Mouse (Mus musculus): Measurements from ENCODE around the gene Gm7138.
"Not testable (repeated sequence)": the region's sequence is repeated elsewhere in the genome, so short reads cannot be mapped to it uniquely, and the experiment has no call there.

Gene Gm7138

GRCm38 (mm10) chr10:77776844-77777243 lies at the start of gene Gm7138:
Gene Gm7138, minus strand, starts transcription at chr10:77776944.
- not testable (repeated sequence) for DNase-seq (ENCODE audit: low read depth)

GRCm38 (mm10) chr10:77819203-77819602 lies 42.5 kb upstream of the Gm7138 start:
- no peak for DNase-seq (ENCODE audit: low read depth)

DNA sequence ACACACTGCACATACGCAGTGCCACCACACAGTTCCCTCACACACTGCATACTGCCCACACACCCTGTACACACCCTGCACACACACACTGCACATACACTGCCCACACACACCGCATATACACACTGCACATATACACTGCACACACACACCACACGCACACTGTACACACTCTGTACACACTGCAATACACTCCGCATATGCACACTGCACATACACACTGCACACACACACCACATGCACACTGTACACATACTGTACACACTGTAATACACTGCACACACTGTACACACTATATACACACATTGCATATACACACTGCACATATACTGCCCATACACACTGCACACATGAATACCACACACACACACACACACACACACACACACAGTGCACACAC lies 41.8 kb upstream of the Gm7138 start:
- no peak for DNase-seq (ENCODE audit: low read depth)

GRCm38 (mm10) chr10:77815514-77815913 lies 38.8 kb upstream of the Gm7138 start:
- DNase-seq (ENCODE audit: low read depth): no peak

DNA sequence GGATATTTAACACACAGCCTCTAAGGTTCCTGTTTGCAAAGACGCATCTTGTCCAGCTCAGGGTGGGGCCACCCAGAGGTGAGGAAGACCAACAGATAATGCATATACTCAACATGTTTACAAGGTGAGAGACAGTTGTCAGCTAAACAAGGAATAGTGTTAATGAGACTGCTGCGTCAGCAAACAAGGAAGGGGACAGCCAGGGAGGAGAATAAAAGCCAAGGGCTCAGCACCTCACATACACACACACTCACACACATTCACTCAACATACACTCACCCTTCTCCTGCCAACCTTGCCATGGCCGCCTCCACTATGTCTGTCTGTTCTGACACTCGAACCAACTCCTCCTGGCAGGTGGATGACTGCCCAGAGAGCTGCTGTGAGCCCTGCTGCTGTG lies 37.6 kb upstream of the Gm7138 start, which contains the start of gene Gm2696:
Gene Gm2696, plus strand, starts transcription at position 301 of the 400 bp plus-strand sequence.
- DNase-seq (ENCODE audit: low read depth): no peak

- DNase-seq (ENCODE audit: low read depth): no peak
Observed at GRCm38 (mm10) chr10:77811743-77812142, 35.0 kb upstream of the Gm7138 start, which contains the start of gene Gm9507. Gene Gm9507, minus strand, starts transcription at chr10:77811843.

DNA sequence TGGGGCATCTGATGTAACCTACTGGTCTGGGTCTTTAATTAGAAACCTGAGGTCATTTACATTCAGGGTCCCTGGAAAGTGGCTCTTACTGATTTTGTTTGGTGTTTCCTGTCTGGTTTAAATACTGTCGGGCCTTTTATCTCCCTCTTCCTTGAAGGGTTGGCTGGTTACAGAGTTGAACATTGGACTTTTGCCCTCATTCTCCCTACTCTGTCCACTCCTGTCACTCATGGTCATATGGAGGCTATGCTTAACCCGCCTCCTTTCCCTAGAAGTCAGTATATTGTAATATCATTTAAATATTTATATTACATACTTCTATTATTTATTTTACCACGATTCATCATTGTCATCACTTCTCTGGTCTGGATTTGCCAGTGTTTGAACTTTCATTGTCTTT lies 27.4 kb upstream of the Gm7138 start:
- DNase-seq (ENCODE audit: low read depth): no peak

GRCm38 (mm10) chr10:77798921-77799508 lies 22.3 kb upstream of the Gm7138 start, which contains the start of gene Gm19668:
Gene Gm19668, minus strand, starts transcription at chr10:77799133.
- DNase-seq (ENCODE audit: low read depth): no peak

DNA sequence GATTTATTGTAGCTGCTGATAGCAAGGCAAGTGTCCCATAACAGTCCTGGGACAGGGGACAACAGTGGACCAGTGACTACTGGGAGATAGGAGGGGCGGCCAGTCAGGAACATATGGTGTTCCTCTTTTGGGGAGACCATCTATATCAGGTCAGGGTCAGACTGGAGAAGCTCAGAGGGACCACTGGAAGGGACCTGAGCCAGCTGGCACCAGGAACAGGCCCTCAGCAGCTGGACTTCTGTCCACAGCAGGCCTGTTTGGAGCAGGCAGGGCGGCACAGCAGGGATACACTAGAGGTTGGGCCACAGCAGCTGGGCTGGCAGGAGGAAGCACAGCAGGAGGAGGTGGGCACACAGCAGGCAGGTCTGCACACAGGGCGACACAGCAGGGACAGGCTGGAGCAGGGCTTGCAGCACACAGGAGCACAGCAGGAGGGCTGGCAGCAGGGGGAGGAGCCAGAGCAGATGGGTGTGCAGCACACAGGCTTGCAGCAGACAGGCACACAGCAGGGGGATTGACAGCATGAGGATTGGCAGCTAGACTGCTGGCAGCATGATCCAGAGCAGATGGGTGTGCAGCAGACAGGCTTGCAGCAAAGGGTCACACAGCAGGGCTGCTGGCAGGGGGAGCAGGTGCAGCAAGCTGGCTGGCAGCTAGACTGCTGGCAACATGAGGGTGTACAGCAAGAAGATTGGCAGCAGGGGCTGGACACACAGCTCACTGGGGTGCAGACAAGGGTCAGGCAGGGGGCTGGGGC lies 21.6 kb upstream of the Gm7138 start:
- not testable (repeated sequence) for DNase-seq (ENCODE audit: low read depth)

- DNase-seq (ENCODE audit: low read depth): no peak
Observed at GRCm38 (mm10) chr10:77797677-77798076, 20.9 kb upstream of the Gm7138 start.

DNA sequence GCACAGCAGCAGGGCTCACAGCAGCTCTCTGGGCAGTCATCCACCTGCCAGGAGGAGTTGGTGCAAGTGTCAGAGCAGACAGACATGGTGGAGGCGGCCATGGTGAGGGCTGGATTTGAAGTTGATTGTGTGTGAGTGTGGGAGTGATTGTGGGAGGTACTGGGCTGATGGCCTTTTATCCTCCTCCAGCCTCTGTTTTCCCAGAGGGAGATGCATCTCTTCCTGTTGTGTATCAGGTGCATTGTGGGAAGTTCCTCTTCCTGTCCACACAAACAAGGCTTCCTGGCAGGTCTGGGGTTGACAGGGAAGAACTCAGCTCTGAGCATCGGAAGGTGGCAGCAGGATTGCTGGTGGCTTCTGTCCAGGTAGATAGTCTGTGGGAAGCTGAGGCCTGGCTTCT lies 18.2 kb upstream of the Gm7138 start, which contains the start of gene Gm9639:
Gene Gm9639, minus strand, starts transcription at position 101 of the 400 bp plus-strand sequence.
- no peak for DNase-seq (ENCODE audit: low read depth)

GRCm38 (mm10) chr10:77788621-77789020 lies 11.9 kb upstream of the Gm7138 start:
- DNase-seq (ENCODE audit: low read depth): no peak

DNA sequence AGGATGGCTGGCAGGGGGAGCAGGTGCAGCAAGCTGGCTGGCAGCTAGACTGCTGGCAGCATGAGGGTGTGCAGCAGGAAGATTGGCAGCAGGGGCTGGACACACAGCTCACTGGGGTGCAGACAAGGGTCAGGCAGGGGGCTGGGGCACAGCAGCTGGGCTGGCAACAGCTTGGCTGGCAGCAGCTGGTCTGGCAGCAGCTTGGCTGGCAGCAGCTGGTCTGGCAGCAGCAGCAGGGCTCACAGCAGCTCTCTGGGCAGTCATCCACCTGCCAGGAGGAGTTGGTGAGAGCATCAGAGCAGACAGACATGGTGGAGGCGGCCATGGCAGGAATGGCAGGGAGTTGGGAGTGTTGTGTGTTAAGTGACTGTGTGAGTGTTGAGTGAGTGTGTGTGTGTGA lies 11.1 kb upstream of the Gm7138 start, which contains the start of gene Gm7137:
Gene Gm7137, minus strand, starts transcription at position 325 of the 400 bp plus-strand sequence.
- not testable (repeated sequence) for DNase-seq (ENCODE audit: low read depth)

- DNase-seq (ENCODE audit: low read depth): not testable (repeated sequence)
Observed at GRCm38 (mm10) chr10:77783396-77783795, 6.7 kb upstream of the Gm7138 start.

DNA sequence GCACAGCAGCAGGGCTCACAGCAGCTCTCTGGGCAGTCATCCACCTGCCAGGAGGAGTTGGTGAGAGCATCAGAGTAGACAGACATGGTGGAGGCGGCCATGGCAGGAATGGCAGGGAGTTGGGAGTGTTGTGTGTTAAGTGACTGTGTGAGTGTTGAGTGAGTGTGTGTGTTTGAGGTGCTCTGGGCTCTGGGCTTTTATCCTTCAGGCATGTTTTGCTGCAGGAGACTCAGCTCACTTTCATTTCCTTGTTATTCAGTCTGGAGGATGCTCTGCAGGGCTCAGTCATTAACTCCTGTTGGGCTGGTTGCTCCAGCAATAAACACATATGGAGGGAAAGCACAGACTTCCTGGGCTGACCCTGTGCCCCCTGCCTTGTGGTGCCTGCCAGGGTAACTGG lies 5.7 kb upstream of the Gm7138 start, which contains the start of gene Gm3250:
Gene Gm3250, minus strand, starts transcription at position 101 of the 400 bp plus-strand sequence.
- not testable (repeated sequence) for DNase-seq (ENCODE audit: low read depth)

DNA sequence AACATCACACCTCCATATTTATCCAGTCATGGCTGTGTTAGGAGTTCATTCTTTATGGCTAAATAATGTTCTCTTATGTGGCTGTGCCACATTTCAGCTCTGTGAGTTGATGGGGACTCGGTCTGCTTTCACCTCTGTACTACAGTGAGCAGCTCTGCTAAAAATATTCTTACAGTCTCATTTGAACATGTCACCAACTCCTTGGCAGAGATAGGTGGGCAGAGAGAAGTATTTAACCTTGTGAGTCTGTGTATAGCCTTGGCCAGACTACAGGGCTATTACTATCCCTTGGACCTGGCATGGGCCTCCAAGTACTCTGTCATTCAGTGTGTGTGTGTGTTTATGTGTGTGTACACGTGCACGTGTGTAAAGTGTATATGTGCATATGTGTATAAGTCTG lies 4.6 kb downstream of the Gm7138 start:
- DNase-seq (ENCODE audit: low read depth): not testable (repeated sequence)

DNA sequence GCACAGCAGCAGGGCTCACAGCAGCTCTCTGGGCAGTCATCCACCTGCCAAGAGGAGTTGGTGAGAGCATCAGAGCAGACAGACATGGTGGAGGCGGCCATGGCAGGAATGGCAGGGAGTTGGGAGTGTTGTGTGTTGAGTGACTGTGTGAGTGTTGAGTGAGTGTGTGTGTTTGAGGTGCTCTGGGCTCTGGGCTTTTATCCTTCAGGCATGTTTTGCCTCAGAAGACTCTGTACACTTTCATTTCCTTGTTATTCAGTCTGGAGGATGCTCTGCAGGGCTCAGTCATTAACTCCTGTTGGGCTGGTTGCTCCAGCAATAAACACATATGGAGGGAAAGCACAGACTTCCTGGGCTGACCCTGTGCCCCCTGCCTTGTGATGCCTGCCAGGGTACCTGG lies 5.5 kb downstream of the Gm7138 start, which contains the start of gene Gm3238:
Gene Gm3238, minus strand, starts transcription at position 101 of the 400 bp plus-strand sequence.
- DNase-seq (ENCODE audit: low read depth): not testable (repeated sequence)

GRCm38 (mm10) chr10:77769727-77770126 lies 7.0 kb downstream of the Gm7138 start:
- no peak for DNase-seq (ENCODE audit: low read depth)

GRCm38 (mm10) chr10:77759582-77759981 lies 17.2 kb downstream of the Gm7138 start, which contains the start of gene Gm3233:
Gene Gm3233, minus strand, starts transcription at chr10:77759682.
- DNase-seq (ENCODE audit: low read depth): not testable (repeated sequence)

DNA sequence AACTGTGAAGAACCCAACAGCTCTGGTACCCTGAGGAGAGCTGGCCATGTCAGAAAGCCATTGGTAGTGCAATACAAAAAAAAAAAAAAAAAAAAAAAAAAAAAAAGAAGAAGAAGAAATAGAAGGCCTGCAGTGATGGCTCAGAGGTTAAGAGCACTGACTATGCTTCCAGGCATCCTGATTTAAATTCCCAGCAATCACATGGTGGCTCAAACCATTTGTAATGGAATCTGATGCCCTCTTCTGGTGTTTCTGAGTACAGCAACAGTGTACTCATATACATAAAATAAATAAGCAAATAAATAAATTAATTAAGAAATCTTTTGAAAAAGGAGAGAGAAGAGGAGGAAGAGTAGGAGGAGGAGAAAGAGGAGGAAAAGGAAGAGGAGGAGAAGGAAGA lies 23.3 kb downstream of the Gm7138 start:
- no peak for DNase-seq (ENCODE audit: low read depth)

GRCm38 (mm10) chr10:77752312-77752711 lies 24.4 kb downstream of the Gm7138 start:
- not testable (repeated sequence) for DNase-seq (ENCODE audit: low read depth)

- not testable (repeated sequence) for DNase-seq (ENCODE audit: low read depth)
Observed at GRCm38 (mm10) chr10:77751254-77751653, 25.5 kb downstream of the Gm7138 start, which contains the start of gene Gm9736. Gene Gm9736, minus strand, starts transcription at chr10:77751354.

DNA sequence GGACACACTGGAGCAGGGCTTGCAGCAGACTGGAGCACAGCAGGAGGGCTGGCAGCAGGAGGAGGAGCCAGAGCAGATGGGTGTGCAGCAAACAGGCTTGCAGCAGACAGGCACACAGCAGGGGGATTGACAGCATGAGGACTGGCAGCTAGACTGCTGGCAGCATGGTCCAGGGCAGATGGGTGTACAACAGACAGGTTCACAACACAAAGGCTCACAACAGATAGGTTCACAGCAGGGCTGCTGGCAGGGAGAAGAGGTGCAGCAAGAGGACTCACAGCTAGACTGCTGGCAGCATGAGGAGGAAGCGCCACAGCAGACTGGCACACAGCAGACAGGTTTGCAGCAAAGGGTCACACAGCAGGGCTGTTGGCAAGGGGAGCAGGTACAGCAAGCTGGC lies 26.1 kb downstream of the Gm7138 start:
- not testable (repeated sequence) for DNase-seq (ENCODE audit: low read depth)

Measured in c-Kit-positive CD71-negative TER-119-negative erythroid progenitor cells, embryonic 14.5 days (primary cell).